In the genomic region with DNA sequence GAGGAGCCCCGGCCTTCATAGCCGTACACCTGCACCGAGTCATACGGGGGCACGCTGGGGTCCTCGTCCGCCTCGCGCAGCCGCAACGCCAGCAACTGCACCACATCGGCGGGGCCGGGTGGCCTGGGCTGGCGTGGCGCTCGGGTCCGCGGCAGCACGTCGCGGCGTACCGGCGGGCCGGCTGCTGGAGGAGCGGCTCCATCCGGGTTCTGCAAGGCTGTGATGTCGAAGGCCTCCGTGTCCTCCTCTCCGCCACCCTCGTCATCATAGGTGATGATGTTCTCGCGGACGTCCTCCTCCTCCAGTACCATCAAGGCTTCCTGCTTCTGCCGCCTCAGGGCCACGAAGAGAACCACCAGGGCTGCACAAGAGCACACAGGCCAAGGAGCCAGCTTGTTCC, we compare ENCODE assay signal across 28 mouse cellular contexts. TPM values are rescaled to one million over a fixed set of nuclear protein-coding genes. Genes with fewer than 3 reads are reported as not detected.
DNase-seq lines count a peak whose midpoint lies in the region; ATAC-seq and TF ChIP-seq lines count a peak whose summit lies in the region.
"Had no signal": no experiment of that assay in that cellular context is flagged by ENCODE, and none has a peak within 500 bp of the region (broad histone marks: within the 10 kb centered on the region; RNA-seq: fewer than 3 reads in every experiment).

No protein-coding gene starts in this region.

- no peak overlapping the region for H3K9ac ChIP-seq in forebrain, postnatal 0 days
- 0 out of 2 replicates have a peak overlapping the region, but pooled peaks have one; percentile 23 for H3K9ac ChIP-seq in midbrain, embryonic 13.5 days (replicated peaks)
- no peak overlapping the region for H3K9ac ChIP-seq in midbrain, embryonic 14.5 days (replicated peaks; ENCODE audit: low read length)
- peak overlapping the region; percentile 73 for H3K9ac ChIP-seq in ES-Bruce4 (ENCODE audit: low read depth, poor library complexity, severe bottlenecking)
- H3K9ac ChIP-seq: embryonic facial prominence, embryonic 15.5 days; forebrain, embryonic 15.5 days; heart, embryonic 15.5 days had no signal

- H3K4me2 ChIP-seq in forebrain, postnatal 0 days (ENCODE audit: low read depth) = no peak overlapping the region
- H3K4me2 ChIP-seq in midbrain, embryonic 13.5 days (replicated peaks) = no peak overlapping the region
- no peak overlapping the region for H3K4me2 ChIP-seq in midbrain, embryonic 14.5 days (ENCODE audit: low read length)
- H3K4me2 ChIP-seq: embryonic facial prominence, embryonic 15.5 days; forebrain, embryonic 15.5 days; heart, embryonic 11.5 days; heart, embryonic 15.5 days had no signal

- H3K4me3 ChIP-seq in forebrain, embryonic 10.5 days = no peak overlapping the region
- H3K4me3 ChIP-seq in forebrain, postnatal 0 days (ENCODE audit: low read depth, low read length) = no peak overlapping the region
- no peak overlapping the region for H3K4me3 ChIP-seq in midbrain, embryonic 13.5 days (replicated peaks)
- no peak overlapping the region for H3K4me3 ChIP-seq in midbrain, embryonic 14.5 days (replicated peaks; ENCODE audit: low read depth, low read length)
- H3K4me3 ChIP-seq in ES-Bruce4 (ENCODE audit: low read depth, low read length) = peak overlapping the region; percentile 54
- H3K4me3 ChIP-seq: embryonic facial prominence, embryonic 15.5 days; erythroblast, embryonic 14.5 days; forebrain, embryonic 15.5 days; heart, adult 2 months; heart, embryonic 15.5 days had no signal

- intact Hi-C loops in gastrocnemius, postnatal 14 days (cut with DNase I; ENCODE audit: low total_unique reads) = no loop called here

- peaks cover 78% of the 10 kb centered on the region for H3K36me3 ChIP-seq in forebrain, embryonic 10.5 days (replicated peaks)
- H3K36me3 ChIP-seq in forebrain, postnatal 0 days (ENCODE audit: insufficient read depth) = peaks cover 40% of the 10 kb centered on the region
- H3K36me3 ChIP-seq in midbrain, embryonic 13.5 days = peaks cover 68% of the 10 kb centered on the region
- H3K36me3 ChIP-seq in midbrain, embryonic 14.5 days (ENCODE audit: control insufficient read depth, insufficient read depth, low read length) = peaks cover 65% of the 10 kb centered on the region
- H3K36me3 ChIP-seq in ES-Bruce4 (ENCODE audit: control insufficient read depth, insufficient read depth, low read length, poor library complexity, severe bottlenecking) = no peaks in the 10 kb centered on the region

- H3K27ac ChIP-seq in forebrain, embryonic 10.5 days = peak overlapping the region; percentile 22; the same call in 1 of the 2 replicates
- no peak overlapping the region for H3K27ac ChIP-seq in forebrain, postnatal 0 days (ENCODE audit: low read depth, low read length)
- H3K27ac ChIP-seq in midbrain, embryonic 13.5 days = no peak overlapping the region
- H3K27ac ChIP-seq in midbrain, embryonic 14.5 days (replicated peaks; ENCODE audit: low read depth, low read length) = no peak overlapping the region
- no peak overlapping the region for H3K27ac ChIP-seq in ES-Bruce4 (ENCODE audit: insufficient read depth, low read length)
- H3K27ac ChIP-seq: embryonic facial prominence, embryonic 15.5 days; forebrain, embryonic 15.5 days; heart, adult 2 months; heart, embryonic 15.5 days had no signal

- no peaks in the 10 kb centered on the region for H3K27me3 ChIP-seq in forebrain, embryonic 10.5 days (ENCODE audit: poor library complexity, severe bottlenecking)
- H3K27me3 ChIP-seq in forebrain, postnatal 0 days (ENCODE audit: insufficient read depth, low read length) = no peaks in the 10 kb centered on the region
- H3K27me3 ChIP-seq in midbrain, embryonic 13.5 days = no peaks in the 10 kb centered on the region
- no peaks in the 10 kb centered on the region for H3K27me3 ChIP-seq in midbrain, embryonic 14.5 days (ENCODE audit: control insufficient read depth, insufficient read depth, low read length)
- H3K27me3 ChIP-seq in ES-Bruce4 (ENCODE audit: control insufficient read depth, insufficient read depth, low read length, poor library complexity, severe bottlenecking) = no peaks in the 10 kb centered on the region
- H3K27me3 ChIP-seq: embryonic facial prominence, embryonic 15.5 days; forebrain, embryonic 15.5 days; heart, embryonic 15.5 days had no signal

- 92% methylated on average over 37 of the region's 37 CpGs for WGBS in forebrain, embryonic 10.5 days
- WGBS in forebrain, postnatal 0 days = 95% methylated on average over 37 of the region's 37 CpGs
- 95% methylated on average over 35 of the region's 37 CpGs for WGBS in midbrain, embryonic 13.5 days
- 92% methylated on average over 36 of the region's 37 CpGs for WGBS in midbrain, embryonic 14.5 days

- no peak for ATAC-seq in forebrain, postnatal 0 days
- ATAC-seq in midbrain, embryonic 13.5 days = no peak
- no peak for ATAC-seq in midbrain, embryonic 14.5 days (ENCODE audit: low FRiP score, low TSS enrichment)
- ATAC-seq: forebrain, embryonic 15.5 days; hindbrain, postnatal 0 days had no signal

- TF ChIP-seq POLR2A in ES-Bruce4 (IDR thresholded peaks at IDR 0.05; ENCODE audit: insufficient read depth, low read length) = no peak

- no peaks in the 10 kb centered on the region for H3K4me1 ChIP-seq in forebrain, embryonic 10.5 days
- no peaks in the 10 kb centered on the region for H3K4me1 ChIP-seq in forebrain, postnatal 0 days (ENCODE audit: insufficient read depth)
- H3K4me1 ChIP-seq in midbrain, embryonic 13.5 days (replicated peaks) = 0 out of 2 replicates have a peak, but pooled peaks cover 5% of the 10 kb centered on the region
- H3K4me1 ChIP-seq in midbrain, embryonic 14.5 days (ENCODE audit: control insufficient read depth, insufficient read depth, low read length) = no peaks in the 10 kb centered on the region
- no peaks in the 10 kb centered on the region for H3K4me1 ChIP-seq in ES-Bruce4 (ENCODE audit: control insufficient read depth, insufficient read depth, low read length)
- H3K4me1 ChIP-seq: embryonic facial prominence, embryonic 15.5 days; forebrain, embryonic 15.5 days; heart, embryonic 15.5 days had no signal

- TF ChIP-seq EP300 in ES-Bruce4 (IDR thresholded peaks at IDR 0.05; ENCODE audit: insufficient read depth, low read depth, low read length) = no peak

- no peak for DNase-seq in forebrain, embryonic 10.5 days (ENCODE audit: extremely low spot score, low spot score)
- no peak for DNase-seq in forebrain, postnatal 0 days
- no peak for DNase-seq in midbrain, embryonic 14.5 days
- DNase-seq in ZHBTc4 (ENCODE audit: low read depth, low spot score) = peak; percentile 59
- no peak for DNase-seq in gastrocnemius, postnatal 14 days
- DNase-seq: adrenal gland, adult 2 months; adrenal gland, postnatal 25 days; cerebellum, adult 18-20 months; cerebellum, adult 9-11 months; cerebellum, postnatal 36 days; gastrocnemius, postnatal 10 days; heart, adult 2 months; heart, postnatal 14 days had no signal

- H3K9me3 ChIP-seq in forebrain, embryonic 10.5 days = no peaks in the 10 kb centered on the region
- no peaks in the 10 kb centered on the region for H3K9me3 ChIP-seq in forebrain, postnatal 0 days (ENCODE audit: low read length)
- no peaks in the 10 kb centered on the region for H3K9me3 ChIP-seq in midbrain, embryonic 13.5 days
- H3K9me3 ChIP-seq in midbrain, embryonic 14.5 days (ENCODE audit: control insufficient read depth, low read length) = no peaks in the 10 kb centered on the region
- no peaks in the 10 kb centered on the region for H3K9me3 ChIP-seq in ES-Bruce4 (replicated peaks; ENCODE audit: control insufficient read depth, insufficient read depth, low read length, poor library complexity, severe bottlenecking)
- H3K9me3 ChIP-seq: embryonic facial prominence, embryonic 15.5 days; forebrain, embryonic 15.5 days; heart, embryonic 15.5 days had no signal

- TF ChIP-seq CTCF in forebrain, postnatal 0 days (IDR thresholded peaks at IDR 0.05; ENCODE audit: low read depth) = no peak
- no peak for TF ChIP-seq CTCF in ES-Bruce4 (IDR thresholded peaks at IDR 0.05; ENCODE audit: low read depth, low read length)

RNA-seq across cellular contexts. Expression of a gene that starts 8.5 kb away (rescaled TPM):
- polyA plus RNA-seq in forebrain, embryonic 10.5 days (2016; fragmentation: Nextera tagmentation; extraction: Ambion mirVana) = not detected in 2 replicates
- total RNA-seq in forebrain, postnatal 0 days (2014; rRNA removed) = not detected in 2 replicates
- not detected in 2 replicates for polyA plus RNA-seq in forebrain, postnatal 0 days (2015; fragmentation: Nextera tagmentation; extraction: Ambion mirVana)
- polyA plus RNA-seq in midbrain, embryonic 13.5 days (2015; fragmentation: Nextera tagmentation; extraction: Ambion mirVana) = not detected in 2 replicates
- polyA plus RNA-seq in midbrain, embryonic 14.5 days (2014; fragmentation: Nextera tagmentation; extraction: Ambion mirVana) = not detected in 2 replicates
- not detected in 2 replicates for polyA plus RNA-seq in ES-Bruce4 (2011; ENCODE audit: insufficient read depth, insufficient read length, low read depth, missing spikeins)
- not detected for total RNA-seq in gastrocnemius, postnatal 14 days (2021)
- total RNA-seq: adrenal gland, adult 2 months; adrenal gland, postnatal 25 days; gastrocnemius, postnatal 10 days; heart, adult 2 months; heart, postnatal 14 days; hematopoietic stem cell, adult 5-6 weeks; hindbrain, postnatal 0 days; MEL had no signal
- polyA plus RNA-seq: adrenal gland, adult 2 months; C2C12; embryonic facial prominence, embryonic 15.5 days; erythroblast, embryonic 14.5 days; forebrain, embryonic 11.5 days; forebrain, embryonic 15.5 days; frontal cortex, adult 2 months; gonadal fat pad, adult 2 months; heart, adult 2 months; heart, embryonic 11.5 days; heart, embryonic 15.5 days; hindbrain, postnatal 0 days; intestine, embryonic 14.5 days had no signal

RNA-seq across cellular contexts. Expression of a gene that starts 8.9 kb away (rescaled TPM):
- polyA plus RNA-seq in forebrain, embryonic 10.5 days (2016; fragmentation: Nextera tagmentation; extraction: Ambion mirVana) = 4.7 and 5.4 TPM in 2 replicates
- total RNA-seq in forebrain, postnatal 0 days (2014; rRNA removed) = 15.6 and 21.7 TPM in 2 replicates
- 3.8 and 4.6 TPM in 2 replicates for polyA plus RNA-seq in forebrain, postnatal 0 days (2015; fragmentation: Nextera tagmentation; extraction: Ambion mirVana)
- polyA plus RNA-seq in midbrain, embryonic 13.5 days (2015; fragmentation: Nextera tagmentation; extraction: Ambion mirVana) = 9.5 and 12.3 TPM in 2 replicates
- polyA plus RNA-seq in midbrain, embryonic 14.5 days (2014; fragmentation: Nextera tagmentation; extraction: Ambion mirVana) = 11.6 and 12.4 TPM in 2 replicates
- polyA plus RNA-seq in ES-Bruce4 (2011; ENCODE audit: insufficient read depth, insufficient read length, low read depth, missing spikeins) = 6.0 and 6.4 TPM in 2 replicates
- total RNA-seq in gastrocnemius, postnatal 14 days (2021) = under 1 TPM; 0.53 to 0.55 TPM

RNA-seq across cellular contexts. Expression of a gene that starts 11.0 kb away (rescaled TPM):
- 0.05 and 0.12 TPM in 2 replicates for polyA plus RNA-seq in forebrain, embryonic 10.5 days (2016; fragmentation: Nextera tagmentation; extraction: Ambion mirVana)
- under 0.01 TPM in 1 of 2 replicates, not detected in the other for total RNA-seq in forebrain, postnatal 0 days (2014; rRNA removed)
- polyA plus RNA-seq in forebrain, postnatal 0 days (2015; fragmentation: Nextera tagmentation; extraction: Ambion mirVana) = 0.04 and 0.08 TPM in 2 replicates
- 0.15 TPM in 1 of 2 replicates, not detected in the other for polyA plus RNA-seq in midbrain, embryonic 13.5 days (2015; fragmentation: Nextera tagmentation; extraction: Ambion mirVana)
- polyA plus RNA-seq in midbrain, embryonic 14.5 days (2014; fragmentation: Nextera tagmentation; extraction: Ambion mirVana) = 0.18 TPM in 1 of 2 replicates, not detected in the other
- 0.21 and 0.64 TPM in 2 replicates for polyA plus RNA-seq in ES-Bruce4 (2011; ENCODE audit: insufficient read depth, insufficient read length, low read depth, missing spikeins)
- total RNA-seq in gastrocnemius, postnatal 14 days (2021) = not detected
- total RNA-seq: adrenal gland, adult 2 months; adrenal gland, postnatal 25 days; gastrocnemius, postnatal 10 days; heart, adult 2 months; hematopoietic stem cell, adult 5-6 weeks; MEL had no signal
- polyA plus RNA-seq: adrenal gland, adult 2 months; embryonic facial prominence, embryonic 15.5 days; erythroblast, embryonic 14.5 days; forebrain, embryonic 11.5 days; gonadal fat pad, adult 2 months; heart, adult 2 months; heart, embryonic 11.5 days; intestine, embryonic 14.5 days had no signal

RNA-seq across cellular contexts. Expression of a gene that starts 14.4 kb away (rescaled TPM):
- polyA plus RNA-seq in forebrain, embryonic 10.5 days (2016; fragmentation: Nextera tagmentation; extraction: Ambion mirVana) = 478 and 497 TPM in 2 replicates
- total RNA-seq in forebrain, postnatal 0 days (2014; rRNA removed) = 180 and 239 TPM in 2 replicates
- 420 and 499 TPM in 2 replicates for polyA plus RNA-seq in forebrain, postnatal 0 days (2015; fragmentation: Nextera tagmentation; extraction: Ambion mirVana)
- polyA plus RNA-seq in midbrain, embryonic 13.5 days (2015; fragmentation: Nextera tagmentation; extraction: Ambion mirVana) = 438 and 468 TPM in 2 replicates
- polyA plus RNA-seq in midbrain, embryonic 14.5 days (2014; fragmentation: Nextera tagmentation; extraction: Ambion mirVana) = 409 and 454 TPM in 2 replicates
- polyA plus RNA-seq in ES-Bruce4 (2011; ENCODE audit: insufficient read depth, insufficient read length, low read depth, missing spikeins) = 206 and 225 TPM in 2 replicates
- 100 to 1,000 TPM; 196 to 203 TPM for total RNA-seq in gastrocnemius, postnatal 14 days (2021)

RNA-seq across cellular contexts. Expression of a gene that starts 26.5 kb away (rescaled TPM):
- 9.5 and 11.0 TPM in 2 replicates for polyA plus RNA-seq in forebrain, embryonic 10.5 days (2016; fragmentation: Nextera tagmentation; extraction: Ambion mirVana)
- 6.5 and 12.8 TPM in 2 replicates for total RNA-seq in forebrain, postnatal 0 days (2014; rRNA removed)
- 2.2 and 3.1 TPM in 2 replicates for polyA plus RNA-seq in forebrain, postnatal 0 days (2015; fragmentation: Nextera tagmentation; extraction: Ambion mirVana)
- polyA plus RNA-seq in midbrain, embryonic 13.5 days (2015; fragmentation: Nextera tagmentation; extraction: Ambion mirVana) = 8.7 and 9.3 TPM in 2 replicates
- polyA plus RNA-seq in midbrain, embryonic 14.5 days (2014; fragmentation: Nextera tagmentation; extraction: Ambion mirVana) = 5.4 and 6.1 TPM in 2 replicates
- polyA plus RNA-seq in ES-Bruce4 (2011; ENCODE audit: insufficient read depth, insufficient read length, low read depth, missing spikeins) = 8.4 and 9.2 TPM in 2 replicates
- total RNA-seq in gastrocnemius, postnatal 14 days (2021) = 1 to 10 TPM; 2.9 to 3.3 TPM

Comparison
In these comparisons a context has a peak if more than half of its experiments do, and no peak if none do; other contexts are left out.
1. H3K9ac ChIP-seq: peak in midbrain, embryonic 13.5 days (single experiment) and ES-Bruce4 (single experiment); none in forebrain, postnatal 0 days (single experiment) and midbrain, embryonic 14.5 days (single experiment).